Mouse (Mus musculus): ENCODE results near the gene Alpk3.
A peak's percentile ranks its signal among the peaks of the same experiment; 100 is the strongest.
"Not testable (repeated sequence)": the region's sequence is repeated elsewhere in the genome, so short reads cannot be mapped to it uniquely, and the experiment has no call there.

Alpk3 gene

GRCm38 (mm10) chr7:81131864-81132263, 74.5 kb downstream of the Alpk3 start:
- no peak for DNase-seq (ENCODE audit: low read depth)

DNA sequence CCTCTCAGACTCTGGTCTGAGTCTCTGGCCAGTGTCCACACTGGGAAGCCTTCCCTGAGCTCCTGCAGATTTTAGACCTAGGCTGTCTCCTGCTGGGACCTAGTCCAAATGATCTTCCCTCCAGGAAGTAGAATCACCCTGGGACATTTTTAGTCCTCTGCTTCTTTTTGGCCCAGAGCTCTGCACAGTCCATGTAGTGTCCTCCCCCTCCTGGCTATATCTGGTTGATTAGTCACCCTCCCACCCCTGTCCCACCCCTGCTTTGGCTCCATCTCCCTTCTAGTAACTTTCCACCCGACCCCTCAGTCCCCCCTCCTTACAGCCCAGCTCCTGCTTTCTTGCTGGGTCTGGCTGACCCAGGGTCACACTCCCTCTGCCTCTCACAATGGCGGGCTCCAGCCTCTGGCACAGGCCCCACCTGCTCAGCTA, 75.5 kb downstream of the Alpk3 start:
- DNase-seq (ENCODE audit: low read depth) = no peak

GRCm38 (mm10) chr7:81133416-81133815, 76.0 kb downstream of the Alpk3 start:
- no peak for DNase-seq (ENCODE audit: low read depth)

GRCm38 (mm10) chr7:81133941-81134340, 76.5 kb downstream of the Alpk3 start:
- DNase-seq (ENCODE audit: low read depth) = no peak

- peak; percentile 11 for DNase-seq (ENCODE audit: low read depth)
Observed at GRCm38 (mm10) chr7:81134614-81135067, 77.2 kb downstream of the Alpk3 start.

- DNase-seq (ENCODE audit: low read depth) = peak; percentile 14
Observed at GRCm38 (mm10) chr7:81137292-81137691, 79.9 kb downstream of the Alpk3 start.

DNA sequence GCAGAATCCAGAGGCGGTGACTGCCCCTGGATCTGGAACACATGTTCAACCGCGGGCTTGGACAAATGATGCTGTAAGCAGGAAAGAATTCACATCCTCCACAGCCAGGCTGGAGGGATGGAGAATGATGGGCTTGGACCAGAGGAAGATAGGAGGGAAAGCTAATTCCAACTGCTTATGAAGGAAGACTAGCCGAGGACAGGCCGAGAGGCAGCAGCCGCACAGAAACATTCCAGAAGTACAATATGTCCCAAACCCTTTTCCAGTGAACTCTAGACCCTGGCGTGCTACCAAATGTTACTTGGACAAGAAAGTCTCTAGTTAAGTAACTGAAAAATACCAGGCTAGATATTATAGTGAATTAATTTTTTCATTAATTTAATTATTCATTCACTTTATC, 81.7 kb downstream of the Alpk3 start:
- no peak for DNase-seq (ENCODE audit: low read depth)

GRCm38 (mm10) chr7:81139671-81140404, 82.4 kb downstream of the Alpk3 start:
- no peak for DNase-seq (ENCODE audit: low read depth)

DNA sequence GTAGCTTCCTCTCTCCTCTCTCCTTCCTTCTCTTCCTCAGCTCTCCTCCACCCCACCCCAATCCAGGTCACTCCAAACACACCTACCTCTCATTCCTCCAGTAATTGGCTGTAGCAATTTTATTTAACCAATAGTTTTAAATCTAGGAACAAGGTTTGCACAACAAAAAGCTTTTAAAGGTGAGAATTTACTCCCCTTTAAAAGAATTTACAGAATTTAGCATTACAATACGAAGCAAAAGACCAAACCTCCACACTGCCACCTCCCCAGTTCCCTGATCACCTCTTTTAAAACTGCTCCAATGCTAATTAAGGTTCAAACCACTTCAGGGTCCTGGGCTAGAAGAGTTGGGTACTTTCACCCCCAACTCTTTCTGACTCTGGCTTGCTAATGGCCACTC, 84.1 kb downstream of the Alpk3 start:
- DNase-seq (ENCODE audit: low read depth) = no peak

DNA sequence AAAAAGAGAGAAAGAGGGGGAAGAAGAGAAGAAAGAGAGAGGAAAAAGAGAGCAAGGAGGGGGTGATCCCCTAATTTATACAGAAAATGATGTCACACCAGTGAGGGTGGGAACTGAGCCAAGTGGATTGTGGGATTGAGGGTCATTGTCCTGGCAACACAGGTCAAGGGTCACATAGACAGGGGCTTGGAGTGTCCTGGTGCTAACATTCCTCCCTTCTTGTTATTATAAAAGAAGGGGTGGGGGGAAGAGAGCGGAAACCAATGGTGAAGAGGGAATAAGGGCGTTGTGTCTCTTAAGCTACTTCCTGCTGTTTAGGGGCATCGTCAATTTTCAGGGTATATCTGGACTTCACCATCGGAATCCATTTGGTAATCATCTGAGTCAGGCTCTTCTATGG, 85.7 kb downstream of the Alpk3 start:
- not testable (repeated sequence) for DNase-seq (ENCODE audit: low read depth)

- no peak for DNase-seq (ENCODE audit: low read depth)
Observed at GRCm38 (mm10) chr7:81149759-81150158, 92.4 kb downstream of the Alpk3 start.

- DNase-seq (ENCODE audit: low read depth) = no peak
Observed at GRCm38 (mm10) chr7:81151216-81151615, 93.8 kb downstream of the Alpk3 start.

- peak; percentile 12 for DNase-seq (ENCODE audit: low read depth)
Observed at GRCm38 (mm10) chr7:81152306-81152705, 94.9 kb downstream of the Alpk3 start.

GRCm38 (mm10) chr7:81152826-81153225, 95.4 kb downstream of the Alpk3 start:
- DNase-seq (ENCODE audit: low read depth) = no peak

DNA sequence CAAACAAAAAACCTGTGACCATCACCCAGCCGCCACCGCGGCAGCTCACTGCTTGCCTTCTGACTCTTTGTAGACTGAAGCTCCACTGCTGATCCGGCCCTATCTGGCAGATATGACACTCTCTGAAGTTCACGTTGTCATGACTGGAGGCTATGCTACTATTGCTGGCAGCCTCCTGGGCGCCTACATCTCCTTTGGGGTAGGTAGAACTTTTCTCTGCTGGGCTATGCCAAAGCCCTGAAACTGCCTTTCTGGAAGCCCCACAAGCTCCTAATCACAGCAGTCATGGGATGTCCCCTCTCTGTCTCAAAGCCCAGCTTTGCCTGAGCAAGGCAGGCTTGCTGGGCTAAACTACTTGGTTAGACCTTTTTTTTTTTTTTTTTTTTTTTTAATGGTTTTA, 95.9 kb downstream of the Alpk3 start:
- no peak for DNase-seq (ENCODE audit: low read depth)

DNA sequence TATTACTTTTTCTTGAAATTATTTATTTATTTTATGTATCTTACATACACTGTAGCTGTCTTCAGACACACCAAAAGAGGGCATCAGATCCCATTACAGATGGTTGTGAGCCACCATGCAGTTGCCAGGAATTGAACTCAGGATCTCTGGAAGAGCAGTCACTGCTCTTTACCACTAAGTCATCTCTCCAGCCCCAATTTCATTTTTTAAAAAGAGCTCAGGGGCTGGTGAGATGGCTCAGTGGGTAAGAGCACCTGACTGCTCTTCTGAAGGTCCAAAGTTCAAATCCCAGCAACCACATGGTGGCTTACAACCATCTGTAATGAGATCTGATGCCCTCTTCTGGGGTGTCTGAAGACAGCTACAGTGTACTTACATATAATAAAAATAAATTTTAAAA, 96.8 kb downstream of the Alpk3 start:
- not testable (repeated sequence) for DNase-seq (ENCODE audit: low read depth)

DNA sequence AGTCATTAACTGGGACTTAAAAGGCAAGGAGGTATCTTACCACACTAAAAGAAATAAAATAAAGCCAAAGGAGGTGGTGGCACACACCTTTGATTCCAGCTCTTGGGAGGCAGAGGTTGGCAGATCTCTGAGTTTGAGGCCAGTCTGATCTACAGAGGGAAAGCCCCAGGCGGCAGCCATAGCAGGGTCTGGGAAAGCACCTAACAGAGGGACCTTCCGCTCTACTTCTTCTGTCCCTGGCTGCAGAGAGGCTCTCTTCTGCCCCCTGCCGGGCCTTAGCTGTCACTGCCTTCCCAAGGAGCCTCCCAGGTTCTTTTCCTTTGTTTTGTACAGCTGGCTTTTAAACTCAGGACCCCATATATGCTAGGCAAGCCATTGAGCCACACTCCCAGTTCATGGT, 97.6 kb downstream of the Alpk3 start:
- DNase-seq (ENCODE audit: low read depth) = peak; percentile 73

Data from 416B (cell line).